Mouse (Mus musculus) myocyte (in vitro differentiated cells): ENCODE data around the gene Prkd3.

ENCODE experiments used
- CEBPB ChIP-seq: IDR thresholded peaks from 2 replicates; pipeline ENCODE4 v1.6.1; 2011; ENCODE audit warnings: mild to moderate bottlenecking, moderate library complexity; ENCODE audit not compliant: poor library complexity, insufficient read depth, severe bottlenecking
- E2F4 ChIP-seq: IDR thresholded peaks from one replicate; pipeline ENCODE4 v1.6.1; 2011; ENCODE audit warnings: mild to moderate bottlenecking, control low read depth, moderate library complexity; ENCODE audit not compliant: insufficient read depth
- MAX ChIP-seq: IDR thresholded peaks from one replicate; pipeline ENCODE4 v1.6.1; 2011; ENCODE audit warnings: low read depth, mild to moderate bottlenecking, control low read depth
- MYOD1 ChIP-seq, 3 experiments: IDR thresholded peaks; one replicate each; pipeline ENCODE4 v1.6.1; 2011; ENCODE audit warnings: control low read depth in 2 of 3, low read depth in 2 of 3, mild to moderate bottlenecking in 2 of 3, moderate library complexity in 1 of 3; ENCODE audit not compliant: insufficient read length in 2 of 3, control insufficient read depth in 1 of 3
- MYOG ChIP-seq, 3 experiments: IDR thresholded peaks; one replicate each; pipeline ENCODE4 v1.6.1; 2011; ENCODE audit warnings: control low read depth in 2 of 3, low read depth in 2 of 3, mild to moderate bottlenecking in 2 of 3; ENCODE audit not compliant: insufficient read length in 2 of 3, control insufficient read depth in 1 of 3, insufficient read depth in 1 of 3
- POLR2A ChIP-seq: IDR thresholded peaks from one replicate; pipeline ENCODE4 v1.6.1; 2011; ENCODE audit warnings: low read depth, mild to moderate bottlenecking, control low read depth, moderate library complexity; ENCODE audit not compliant: insufficient read length
- POLR2AphosphoS2 ChIP-seq: IDR thresholded peaks from one replicate; pipeline ENCODE4 v1.6.1; 2011; ENCODE audit warnings: low read depth, control low read depth; ENCODE audit not compliant: insufficient read length
- REST ChIP-seq: IDR thresholded peaks from one replicate; pipeline ENCODE4 v1.6.1; 2011; ENCODE audit warnings: mild to moderate bottlenecking, control low read depth, moderate library complexity; ENCODE audit not compliant: insufficient read depth, insufficient read length
- TCF12 ChIP-seq: IDR thresholded peaks from one replicate; pipeline ENCODE4 v1.6.1; 2011; ENCODE audit warnings: mild to moderate bottlenecking, control low read depth; ENCODE audit not compliant: poor library complexity, insufficient read depth, severe bottlenecking
- TCF3 ChIP-seq: IDR thresholded peaks from one replicate; pipeline ENCODE4 v1.6.1; 2011; ENCODE audit warnings: low read depth, control low read depth; ENCODE audit not compliant: insufficient read length
- USF1 ChIP-seq: IDR thresholded peaks from one replicate; pipeline ENCODE4 v1.6.1; 2011; ENCODE audit warnings: low read depth, mild to moderate bottlenecking, control low read depth, moderate library complexity

- no peak for TF ChIP-seq MAX
- no peak for TF ChIP-seq MYOD1 (IDR thresholded peaks at IDR 0.05; ENCODE audit: control insufficient read depth in 1 of 3, insufficient read length in 2 of 3, low read depth in 2 of 3)
- TF ChIP-seq POLR2A = no peak
- no peak for TF ChIP-seq MYOG (IDR thresholded peaks at IDR 0.05; ENCODE audit: control insufficient read depth in 1 of 3, insufficient read depth in 1 of 3, insufficient read length in 2 of 3, low read depth in 2 of 3)
- TF ChIP-seq USF1 = no peak
- TF ChIP-seq E2F4 = no peak
- TF ChIP-seq TCF3 = no peak
- 0 out of 2 replicates have a peak, but pooled peaks have one; percentile 31 for TF ChIP-seq CEBPB
- TF ChIP-seq POLR2AphosphoS2 = no peak
- no peak for TF ChIP-seq TCF12
- TF ChIP-seq REST = no peak
Measured at GRCm38 (mm10) chr17:78998130-78998529, 22.5 kb downstream of the Prkd3 start.
